19 mouse cellular contexts compared by ENCODE assay signal in genomic region chr7:64574144-64574543, GRCm38 (mm10).
A peak's percentile ranks its signal among the peaks of the same experiment; 100 is the strongest.
DNase-seq lines count a peak whose midpoint lies in the region; ATAC-seq lines count a peak whose summit lies in the region.
"Had no signal": no experiment of that assay in that cellular context is flagged by ENCODE, and none has a peak within 500 bp of the region (broad histone marks: within the 10 kb centered on the region; RNA-seq: fewer than 3 reads in every experiment).

No protein-coding gene starts in this region.

- H3K27me3 ChIP-seq in forebrain, embryonic 12.5 days: no peaks in the 10 kb centered on the region
- H3K27me3 ChIP-seq in forebrain, embryonic 11.5 days (ENCODE audit: control insufficient read depth, insufficient read depth, low read length): no peaks in the 10 kb centered on the region
- H3K27me3 ChIP-seq in midbrain, embryonic 15.5 days (replicated peaks): no peaks in the 10 kb centered on the region
- no peaks in the 10 kb centered on the region for H3K27me3 ChIP-seq in midbrain, embryonic 14.5 days (ENCODE audit: control insufficient read depth, insufficient read depth, low read length)
- H3K27me3 ChIP-seq in forebrain, embryonic 15.5 days: no peaks in the 10 kb centered on the region
- H3K27me3 ChIP-seq: embryonic facial prominence, embryonic 13.5 days; hindbrain, embryonic 12.5 days had no signal

- H3K27ac ChIP-seq in forebrain, embryonic 12.5 days: no peak overlapping the region
- H3K27ac ChIP-seq in forebrain, embryonic 11.5 days (ENCODE audit: low read depth, low read length): no peak overlapping the region
- no peak overlapping the region for H3K27ac ChIP-seq in midbrain, embryonic 15.5 days
- H3K27ac ChIP-seq in midbrain, embryonic 14.5 days (replicated peaks; ENCODE audit: low read depth, low read length): no peak overlapping the region
- peak overlapping the region; percentile 58 for H3K27ac ChIP-seq in forebrain, embryonic 15.5 days (replicated peaks)
- H3K27ac ChIP-seq: embryonic facial prominence, embryonic 13.5 days; heart, embryonic 10.5 days; hindbrain, embryonic 12.5 days had no signal

- no peaks in the 10 kb centered on the region for H3K36me3 ChIP-seq in forebrain, embryonic 12.5 days (replicated peaks)
- H3K36me3 ChIP-seq in forebrain, embryonic 11.5 days (ENCODE audit: control insufficient read depth, insufficient read depth, low read length): no peaks in the 10 kb centered on the region
- no peaks in the 10 kb centered on the region for H3K36me3 ChIP-seq in midbrain, embryonic 15.5 days (replicated peaks)
- no peaks in the 10 kb centered on the region for H3K36me3 ChIP-seq in midbrain, embryonic 14.5 days (ENCODE audit: control insufficient read depth, insufficient read depth, low read length)
- no peaks in the 10 kb centered on the region for H3K36me3 ChIP-seq in forebrain, embryonic 15.5 days
- H3K36me3 ChIP-seq: embryonic facial prominence, embryonic 13.5 days; heart, embryonic 10.5 days; hindbrain, embryonic 12.5 days had no signal

- no peak overlapping the region for H3K4me2 ChIP-seq in forebrain, embryonic 12.5 days
- H3K4me2 ChIP-seq in forebrain, embryonic 11.5 days (ENCODE audit: low read depth, low read length, severe bottlenecking): no peak overlapping the region
- no peak overlapping the region for H3K4me2 ChIP-seq in midbrain, embryonic 15.5 days
- no peak overlapping the region for H3K4me2 ChIP-seq in midbrain, embryonic 14.5 days (ENCODE audit: low read length)
- H3K4me2 ChIP-seq in forebrain, embryonic 15.5 days (replicated peaks): no peak overlapping the region
- H3K4me2 ChIP-seq: embryonic facial prominence, embryonic 13.5 days; hindbrain, embryonic 12.5 days had no signal

- ATAC-seq in forebrain, embryonic 12.5 days (ENCODE audit: low FRiP score): peak; percentile 15; the same call in 1 of the 2 replicates
- ATAC-seq in forebrain, embryonic 11.5 days (replicated peaks; ENCODE audit: low FRiP score): no peak
- ATAC-seq in midbrain, embryonic 15.5 days (replicated peaks): 0 out of 2 replicates have a peak, but pooled peaks have one; percentile 20
- ATAC-seq in midbrain, embryonic 14.5 days (ENCODE audit: low FRiP score, low TSS enrichment): no peak
- peak; percentile 65 for ATAC-seq in forebrain, embryonic 15.5 days (replicated peaks)
- ATAC-seq: hindbrain, embryonic 16.5 days; inflammation-experienced regulatory T-cells, adult 6 months had no signal

- H3K9ac ChIP-seq in forebrain, embryonic 12.5 days: no peak overlapping the region
- no peak overlapping the region for H3K9ac ChIP-seq in forebrain, embryonic 11.5 days (ENCODE audit: low read length)
- no peak overlapping the region for H3K9ac ChIP-seq in midbrain, embryonic 15.5 days
- H3K9ac ChIP-seq in midbrain, embryonic 14.5 days (replicated peaks; ENCODE audit: low read length): no peak overlapping the region
- no peak overlapping the region for H3K9ac ChIP-seq in forebrain, embryonic 15.5 days (replicated peaks)
- H3K9ac ChIP-seq: embryonic facial prominence, embryonic 13.5 days; hindbrain, embryonic 12.5 days had no signal

- no peaks in the 10 kb centered on the region for H3K9me3 ChIP-seq in forebrain, embryonic 12.5 days
- H3K9me3 ChIP-seq in forebrain, embryonic 11.5 days (ENCODE audit: control insufficient read depth, low read length): no peaks in the 10 kb centered on the region
- no peaks in the 10 kb centered on the region for H3K9me3 ChIP-seq in midbrain, embryonic 15.5 days
- no peaks in the 10 kb centered on the region for H3K9me3 ChIP-seq in midbrain, embryonic 14.5 days (ENCODE audit: control insufficient read depth, low read length)
- H3K9me3 ChIP-seq in forebrain, embryonic 15.5 days: no peaks in the 10 kb centered on the region
- H3K9me3 ChIP-seq: embryonic facial prominence, embryonic 13.5 days; heart, embryonic 10.5 days; hindbrain, embryonic 12.5 days had no signal

- DNase-seq in forebrain, embryonic 11.5 days (ENCODE audit: low spot score): no peak
- DNase-seq in midbrain, embryonic 14.5 days: no peak
- no peak for DNase-seq in testis, postnatal 14 days (ENCODE audit: low spot score)
- no peak for DNase-seq in cerebellum, postnatal 36 days
- DNase-seq: adrenal gland, postnatal 10 days; cerebellum, adult 8-10 months; cerebellum, postnatal 25 days; gastrocnemius, postnatal 10 days; heart, adult 18-20 months; heart, postnatal 10 days; heart, postnatal 4 days had no signal

- no peak overlapping the region for H3K4me3 ChIP-seq in forebrain, embryonic 12.5 days (replicated peaks)
- H3K4me3 ChIP-seq in forebrain, embryonic 11.5 days (ENCODE audit: low read depth, low read length): no peak overlapping the region
- H3K4me3 ChIP-seq in midbrain, embryonic 15.5 days: no peak overlapping the region
- no peak overlapping the region for H3K4me3 ChIP-seq in midbrain, embryonic 14.5 days (replicated peaks; ENCODE audit: low read depth, low read length)
- no peak overlapping the region for H3K4me3 ChIP-seq in forebrain, embryonic 15.5 days
- H3K4me3 ChIP-seq: embryonic facial prominence, embryonic 13.5 days; heart, embryonic 10.5 days; hindbrain, embryonic 12.5 days had no signal

- H3K4me1 ChIP-seq in forebrain, embryonic 12.5 days: peaks cover 9% of the 10 kb centered on the region
- no peaks in the 10 kb centered on the region for H3K4me1 ChIP-seq in forebrain, embryonic 11.5 days (replicated peaks; ENCODE audit: control insufficient read depth, insufficient read depth, low read length)
- H3K4me1 ChIP-seq in midbrain, embryonic 15.5 days: 0 out of 2 replicates have a peak, but pooled peaks cover 5% of the 10 kb centered on the region
- no peaks in the 10 kb centered on the region for H3K4me1 ChIP-seq in midbrain, embryonic 14.5 days (ENCODE audit: control insufficient read depth, insufficient read depth, low read length)
- peaks cover 5% of the 10 kb centered on the region; the same call in 1 of the 2 replicates for H3K4me1 ChIP-seq in forebrain, embryonic 15.5 days
- H3K4me1 ChIP-seq: heart, embryonic 10.5 days; hindbrain, embryonic 12.5 days had no signal

- whole genome bisulfite sequencing in forebrain, embryonic 12.5 days: 84% methylated on average over 16 of the region's 16 CpGs
- 89% methylated on average over 16 of the region's 16 CpGs for WGBS in forebrain, embryonic 11.5 days
- 69% methylated on average over 16 of the region's 16 CpGs for WGBS in midbrain, embryonic 15.5 days
- 71% methylated on average over 16 of the region's 16 CpGs for WGBS in midbrain, embryonic 14.5 days
- 63% methylated on average over 16 of the region's 16 CpGs for WGBS in forebrain, embryonic 15.5 days

Comparison
In these comparisons a context has a peak if more than half of its experiments do, and no peak if none do; other contexts are left out.
1. ATAC-seq: peak in forebrain, embryonic 12.5 days (single experiment), midbrain, embryonic 15.5 days (single experiment) and forebrain, embryonic 15.5 days (single experiment); none in forebrain, embryonic 11.5 days (single experiment) and midbrain, embryonic 14.5 days (single experiment).